Mouse (Mus musculus) lung, postnatal 4 days (tissue): ENCODE measurements at regions not wholly inside any gene's neighbourhood (a gene's known extent, or its start where the extent isn't known, plus 50 kb on each side); places are given as distances from the start of the nearest gene placed in this dataset.

ENCODE experiments used
- DNase-seq, 2 experiments: peaks; one replicate each; pipeline ENCODE4 v3.0.0; 2021

DNA sequence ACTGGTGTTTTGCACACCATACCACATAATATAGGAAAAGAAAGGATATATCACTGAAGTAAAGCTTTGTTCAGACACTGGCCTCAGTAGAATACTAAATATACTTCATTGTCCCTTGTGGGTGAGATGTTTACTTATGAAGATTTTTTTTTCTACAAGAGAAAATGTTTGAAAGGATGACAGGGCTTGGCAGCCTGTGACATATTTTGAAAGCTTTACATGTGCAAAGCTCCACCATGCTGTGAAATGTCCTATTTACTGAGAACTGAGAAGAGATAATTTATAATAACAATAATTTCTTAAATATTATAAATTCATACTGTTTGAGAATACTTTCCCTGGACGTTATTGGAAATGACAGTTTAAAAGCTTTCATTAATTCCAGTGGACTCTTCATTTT, 395.3 kb downstream of the Ccdc50 start:
- DNase-seq: no peak

DNA sequence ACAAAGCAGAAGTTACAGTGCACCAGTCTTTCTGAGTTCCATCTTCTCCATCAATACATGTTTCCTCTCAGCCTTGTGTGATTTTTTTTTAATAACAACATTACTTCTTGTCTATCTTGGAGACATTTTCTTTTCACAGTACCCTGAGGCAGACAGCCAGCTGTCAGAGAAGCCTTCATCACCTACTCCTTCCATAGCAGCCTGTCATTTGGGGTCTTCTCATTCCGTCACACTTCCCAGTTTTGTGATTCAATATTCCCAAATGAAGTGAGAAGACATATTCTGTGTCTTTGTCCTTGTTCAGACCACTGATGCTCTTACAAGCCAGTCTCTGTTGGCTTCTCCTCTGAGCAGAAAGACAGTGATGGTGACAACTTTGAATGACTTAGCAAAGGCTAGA, 404.7 kb downstream of the Ccdc50 start:
- DNase-seq: no peak

DNA sequence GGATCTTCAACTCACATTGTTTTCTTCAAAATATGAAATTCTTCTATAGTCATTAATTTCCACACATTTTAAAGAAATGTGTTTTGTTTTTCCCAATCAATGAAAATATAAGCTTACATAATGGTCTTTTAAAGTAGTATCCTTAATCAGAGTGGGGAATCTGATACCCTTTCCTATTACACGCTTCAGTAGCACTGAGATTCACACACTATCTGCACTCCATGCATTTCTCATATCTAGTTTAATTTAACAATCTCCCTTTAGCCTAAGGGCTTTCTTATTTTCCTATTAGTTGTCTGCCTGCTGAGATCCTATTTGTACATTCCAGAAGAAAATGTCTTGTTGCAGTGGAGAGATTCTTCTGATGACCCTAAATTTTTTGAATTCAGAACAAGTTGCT, 406.2 kb downstream of the Ccdc50 start:
- no peak for DNase-seq

DNA sequence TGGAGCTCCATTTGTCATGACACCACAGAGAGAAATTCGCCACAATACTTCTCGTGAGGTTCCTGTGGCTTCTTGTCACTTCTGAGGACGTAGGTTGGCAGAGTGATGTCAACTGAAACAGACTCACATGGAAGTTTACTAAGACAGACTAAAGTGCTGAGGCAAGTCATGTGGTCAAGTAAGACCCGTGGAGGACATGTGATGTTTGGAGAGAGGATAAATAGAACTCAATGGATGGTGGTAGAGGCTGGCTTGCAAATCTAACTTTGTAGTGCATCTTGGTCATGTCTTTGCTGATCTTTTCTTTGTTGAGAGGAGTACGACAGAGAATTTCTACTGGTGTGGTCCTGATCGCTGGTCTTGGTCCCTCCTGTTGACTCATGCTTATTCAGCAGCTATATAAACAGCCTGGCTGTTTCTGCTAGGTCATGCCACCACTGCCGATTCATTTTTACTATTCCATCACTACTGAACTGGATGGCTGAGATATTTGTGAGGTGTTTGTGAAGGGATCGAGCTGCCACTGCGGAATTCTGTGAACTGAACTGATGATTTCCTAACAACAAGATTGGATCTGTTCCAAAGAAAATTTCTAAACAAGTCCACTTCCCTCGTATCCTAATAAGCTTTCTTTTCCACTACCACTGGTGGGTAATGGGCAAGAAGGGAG, 407.6 kb downstream of the Ccdc50 start:
- DNase-seq: peak; percentile 32 to 51

DNA sequence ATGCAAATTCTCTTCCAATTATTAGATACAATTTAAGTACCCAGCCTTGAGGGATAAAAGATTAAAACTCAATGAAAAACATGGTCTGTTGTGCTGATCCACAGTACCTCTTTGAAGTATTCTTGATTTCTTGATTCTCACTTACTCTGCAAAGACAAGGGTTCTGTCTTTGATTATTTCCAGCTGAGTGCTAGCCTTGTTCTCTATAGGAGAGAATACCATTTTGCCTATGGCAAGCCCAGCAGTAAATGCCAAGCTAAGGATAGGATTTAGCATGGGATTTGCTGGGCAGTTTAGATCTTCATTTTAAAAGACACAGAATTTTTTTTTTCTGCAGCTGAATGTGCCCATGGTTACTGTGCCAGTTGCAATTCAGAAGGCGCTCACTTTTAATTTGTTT, 425.8 kb downstream of the Ccdc50 start:
- no peak for DNase-seq
